Mouse (Mus musculus): ENCODE measurements around the gene Mapt.
A peak's percentile ranks its signal among the peaks of the same experiment; 100 is the strongest.

The Mapt gene

GRCm38 (mm10) chr11:104315703-104316102, 84.5 kb downstream of the Mapt start:
- peak; percentile 79 to 93 for DNase-seq (ENCODE audit: low spot score in 2 of 2)

DNA sequence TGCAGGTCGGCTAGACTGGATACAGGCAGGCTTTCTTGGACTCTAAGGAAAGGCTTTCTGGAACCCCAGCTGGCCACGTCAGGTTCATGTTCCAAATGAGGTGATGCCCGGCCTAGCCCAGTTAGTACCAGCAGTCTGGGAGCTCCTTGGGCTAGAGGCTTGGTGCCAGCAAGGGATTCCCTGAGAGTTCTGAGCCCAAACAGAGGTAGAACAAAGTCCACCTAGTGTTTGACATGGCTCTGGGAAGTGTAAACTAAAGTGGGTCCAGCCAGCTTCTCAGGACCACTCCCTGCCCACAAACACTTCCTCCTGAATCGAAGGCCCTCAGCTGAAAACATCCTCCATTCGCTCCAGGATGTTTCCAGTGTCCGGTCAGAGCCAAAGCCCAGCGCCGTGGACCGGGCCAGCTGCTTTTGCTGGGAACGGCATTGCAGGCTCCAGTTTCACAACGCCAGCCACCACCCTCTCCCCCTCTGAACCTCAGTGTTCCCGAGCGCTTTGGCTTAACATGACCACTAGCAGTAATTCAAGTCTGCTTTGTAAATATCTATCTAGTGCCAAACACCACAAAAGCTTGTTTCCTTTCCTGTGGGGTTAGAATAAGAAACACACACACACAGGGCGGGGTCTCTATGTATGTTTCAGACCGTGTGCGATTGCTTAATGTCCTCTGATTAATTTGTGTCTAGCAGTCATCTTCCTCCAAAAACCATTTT, 85.7 kb downstream of the Mapt start:
- DNase-seq (ENCODE audit: low spot score in 2 of 2) = peak in 1 of 2 experiments; percentile 60

- no peak for DNase-seq (ENCODE audit: low spot score in 2 of 2)
Observed at GRCm38 (mm10) chr11:104317631-104318030, 86.4 kb downstream of the Mapt start.

- DNase-seq (ENCODE audit: low spot score in 2 of 2) = no peak
Observed at GRCm38 (mm10) chr11:104318940-104319781, 88.0 kb downstream of the Mapt start.

GRCm38 (mm10) chr11:104320511-104320910, 89.3 kb downstream of the Mapt start:
- DNase-seq (ENCODE audit: low spot score in 2 of 2) = peak in 1 of 2 experiments; percentile 62

DNA sequence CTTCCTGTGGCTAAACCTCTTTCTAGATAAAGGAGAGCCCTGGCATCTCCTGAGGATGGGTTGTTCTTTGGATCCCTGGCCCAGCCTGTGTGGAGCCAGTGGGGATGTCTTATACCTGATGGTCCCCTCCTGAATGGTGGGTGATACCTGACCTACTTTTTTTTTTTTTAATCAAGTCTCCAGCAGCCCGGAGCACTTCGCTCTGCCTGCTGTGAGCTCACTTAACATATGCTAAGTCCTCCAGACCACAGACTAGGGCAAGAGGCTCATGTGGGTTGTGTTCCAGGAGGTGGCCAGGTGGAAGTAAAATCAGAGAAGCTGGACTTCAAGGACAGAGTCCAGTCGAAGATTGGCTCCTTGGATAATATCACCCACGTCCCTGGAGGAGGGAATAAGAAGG, 91.0 kb downstream of the Mapt start:
- DNase-seq (ENCODE audit: low spot score in 2 of 2) = peak in 1 of 2 experiments; percentile 44

- no peak for DNase-seq (ENCODE audit: low spot score in 2 of 2)
Observed at GRCm38 (mm10) chr11:104327462-104327861, 96.3 kb downstream of the Mapt start.

DNA sequence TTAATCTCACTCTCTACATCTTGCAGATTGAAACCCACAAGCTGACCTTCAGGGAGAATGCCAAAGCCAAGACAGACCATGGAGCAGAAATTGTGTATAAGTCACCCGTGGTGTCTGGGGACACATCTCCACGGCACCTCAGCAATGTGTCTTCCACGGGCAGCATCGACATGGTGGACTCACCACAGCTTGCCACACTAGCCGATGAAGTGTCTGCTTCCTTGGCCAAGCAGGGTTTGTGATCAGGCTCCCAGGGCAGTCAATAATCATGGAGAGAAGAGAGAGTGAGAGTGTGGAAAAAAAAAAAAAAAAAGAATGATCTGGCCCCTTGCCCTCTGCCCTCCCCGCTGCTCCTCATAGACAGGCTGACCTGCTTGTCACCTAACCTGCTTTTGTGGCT, 96.8 kb downstream of the Mapt start:
- DNase-seq (ENCODE audit: low spot score in 2 of 2) = no peak

- no peak for DNase-seq (ENCODE audit: low spot score in 2 of 2)
Observed at GRCm38 (mm10) chr11:104329185-104329926, 98.2 kb downstream of the Mapt start.

- DNase-seq (ENCODE audit: low spot score in 2 of 2) = no peak
Observed at GRCm38 (mm10) chr11:104330151-104330550, 99.0 kb downstream of the Mapt start.

DNA sequence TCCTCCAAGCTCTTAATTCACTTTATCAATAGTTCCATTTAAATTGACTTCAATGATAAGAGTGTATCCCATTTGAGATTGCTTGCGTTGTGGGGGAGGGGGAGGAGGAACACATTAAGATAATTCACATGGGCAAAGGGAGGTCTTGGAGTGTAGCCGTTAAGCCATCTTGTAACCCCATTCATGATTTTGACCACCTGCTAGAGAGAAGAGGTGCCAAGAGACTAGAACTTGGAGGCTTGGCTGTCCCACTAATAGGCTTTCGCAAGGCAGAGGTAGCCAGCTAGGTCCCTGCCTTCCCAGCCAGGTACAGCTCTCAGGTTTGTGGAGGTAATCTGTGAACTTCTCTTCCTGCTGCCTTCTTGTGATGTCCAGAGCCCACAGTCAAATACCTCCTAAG, 100.0 kb downstream of the Mapt start:
- no peak for DNase-seq (ENCODE audit: low spot score in 2 of 2)

GRCm38 (mm10) chr11:104332105-104332504, 100.9 kb downstream of the Mapt start:
- no peak for DNase-seq (ENCODE audit: low spot score in 2 of 2)

GRCm38 (mm10) chr11:104334115-104334514, 102.9 kb downstream of the Mapt start:
- DNase-seq (ENCODE audit: low spot score in 2 of 2) = no peak

DNA sequence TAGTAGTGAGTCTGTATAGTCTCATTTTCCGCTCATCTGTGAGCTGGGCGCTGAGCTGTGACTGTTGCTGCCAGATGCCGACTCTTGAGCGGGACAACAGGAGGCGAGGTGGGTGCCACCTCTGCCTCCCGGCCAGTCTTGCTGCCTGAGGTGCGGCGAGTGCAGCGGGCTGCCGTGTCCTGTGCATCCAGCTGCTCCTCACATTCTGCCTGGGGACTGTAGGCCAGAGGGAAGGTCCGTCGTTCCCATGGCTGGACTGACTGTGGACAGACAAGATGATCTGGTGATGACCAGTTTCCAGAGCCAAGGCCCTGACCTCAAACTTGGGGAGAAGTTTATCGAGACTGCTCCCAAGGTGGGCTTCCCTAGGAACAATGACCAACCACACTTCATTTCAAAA, 103.8 kb downstream of the Mapt start:
- no peak for DNase-seq (ENCODE audit: low spot score in 2 of 2)

DNA sequence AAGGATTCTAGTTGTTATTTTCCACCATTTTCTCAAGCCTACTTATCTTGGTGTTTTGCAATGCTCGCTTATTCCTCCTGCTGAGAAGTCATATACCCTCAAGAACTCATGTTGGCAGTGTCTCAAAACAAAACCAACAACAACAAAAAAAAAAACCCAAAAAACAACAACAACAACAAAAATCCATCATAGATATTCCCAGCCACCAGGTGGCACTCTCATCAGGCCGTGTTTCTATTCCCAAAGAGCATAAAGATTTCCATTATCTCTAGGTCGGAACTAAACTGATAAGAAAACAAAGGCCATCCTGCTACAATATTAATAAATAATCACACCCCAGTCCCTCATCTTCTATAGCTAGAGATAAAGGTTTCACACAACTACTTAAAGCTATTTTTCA, 115.7 kb downstream of the Mapt start:
- DNase-seq (ENCODE audit: low spot score in 2 of 2) = no peak

- DNase-seq (ENCODE audit: low spot score in 2 of 2) = no peak
Observed at GRCm38 (mm10) chr11:104361790-104362189, 130.6 kb downstream of the Mapt start.

DNA sequence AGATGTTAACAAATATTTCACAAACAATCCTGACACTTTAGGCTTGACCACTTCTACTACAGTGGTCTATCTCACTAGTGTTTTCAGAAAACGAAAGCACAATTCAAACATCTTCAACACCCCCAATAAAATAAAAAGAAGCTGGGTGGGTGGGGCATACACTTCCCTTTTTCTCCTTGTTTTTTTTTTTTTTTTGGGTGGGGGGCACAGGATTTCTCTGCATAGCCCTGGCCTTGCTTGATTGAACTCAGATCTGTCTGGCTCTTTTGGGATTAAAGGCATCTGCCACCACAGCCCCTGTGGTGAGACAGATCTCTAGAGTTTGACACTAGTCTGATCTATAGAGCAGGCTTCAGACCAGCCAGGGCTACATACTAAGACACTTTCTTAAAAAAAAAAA, 131.5 kb downstream of the Mapt start:
- DNase-seq (ENCODE audit: low spot score in 2 of 2) = no peak

DNA sequence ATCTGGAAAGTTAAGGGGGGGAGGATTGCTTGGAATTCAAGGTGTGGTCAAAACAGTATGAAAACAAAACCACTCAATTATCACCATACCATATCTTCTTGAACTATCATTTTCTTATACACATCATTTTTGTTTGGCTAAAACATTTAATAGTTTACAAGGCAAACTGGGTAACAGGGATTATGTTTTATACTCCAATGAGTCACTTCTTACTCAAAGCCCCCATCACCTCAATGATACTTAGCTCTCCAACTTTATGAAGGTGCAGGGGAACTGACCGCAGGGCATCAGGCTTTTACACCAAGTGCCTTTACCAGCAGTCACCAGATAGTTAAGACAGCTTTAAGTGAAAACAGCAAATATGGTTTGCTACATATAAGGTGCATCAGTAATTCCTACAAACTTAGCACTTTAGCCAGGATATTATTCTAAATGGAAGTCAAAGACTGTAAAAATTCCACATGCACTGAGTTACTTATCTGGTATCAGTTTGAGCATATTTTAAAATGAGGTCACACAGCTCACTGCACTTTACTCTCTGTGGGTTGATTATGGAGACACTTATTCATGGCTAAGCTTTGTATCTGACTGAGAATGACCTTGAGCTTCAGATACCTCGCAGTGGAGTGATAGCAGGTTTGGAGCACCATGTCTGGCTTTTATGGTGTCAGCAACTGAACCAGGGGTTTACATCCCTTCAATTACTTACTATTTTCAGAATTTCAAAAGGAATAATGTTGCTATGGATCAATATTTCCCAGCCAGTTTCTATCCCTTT, 132.8 kb downstream of the Mapt start:
- no peak for DNase-seq (ENCODE audit: low spot score in 2 of 2)

DNA sequence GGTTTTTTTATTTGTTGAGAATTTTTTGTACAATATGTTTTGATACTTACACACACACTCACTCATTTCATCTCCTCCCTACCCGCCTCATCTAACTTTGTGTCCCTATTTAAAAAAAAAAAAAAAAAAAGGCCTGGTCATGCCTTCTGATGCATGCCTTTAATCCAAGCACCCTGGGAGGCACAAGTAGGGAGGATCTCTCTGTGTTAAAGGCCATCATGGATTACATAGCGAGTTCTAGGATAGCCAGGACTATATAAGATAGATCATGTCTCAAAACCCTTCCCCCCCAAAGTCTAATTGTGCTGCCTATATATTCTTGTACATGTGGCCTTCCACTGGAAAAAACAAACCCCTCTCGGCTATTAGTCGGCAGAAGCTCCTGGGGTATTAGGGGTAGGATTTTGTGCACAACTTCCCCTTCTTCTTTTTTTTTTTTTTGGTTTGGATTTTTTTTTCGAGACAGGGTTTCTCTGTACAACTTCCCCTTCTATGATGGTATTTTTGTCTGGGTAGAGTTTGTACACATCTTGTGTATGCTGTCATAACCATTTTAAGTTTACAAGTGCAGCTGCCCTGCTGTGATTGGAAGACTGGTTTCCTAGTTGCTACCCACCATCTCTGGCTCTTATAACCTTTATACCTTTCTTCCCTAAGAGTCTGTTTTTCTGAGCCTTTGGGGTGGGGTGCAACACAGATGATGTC, 136.4 kb downstream of the Mapt start:
- no peak for DNase-seq (ENCODE audit: low spot score in 2 of 2)

- DNase-seq (ENCODE audit: low spot score in 2 of 2) = peak in 1 of 2 experiments; percentile 15
Observed at GRCm38 (mm10) chr11:104376291-104376690, 145.1 kb downstream of the Mapt start.

DNA sequence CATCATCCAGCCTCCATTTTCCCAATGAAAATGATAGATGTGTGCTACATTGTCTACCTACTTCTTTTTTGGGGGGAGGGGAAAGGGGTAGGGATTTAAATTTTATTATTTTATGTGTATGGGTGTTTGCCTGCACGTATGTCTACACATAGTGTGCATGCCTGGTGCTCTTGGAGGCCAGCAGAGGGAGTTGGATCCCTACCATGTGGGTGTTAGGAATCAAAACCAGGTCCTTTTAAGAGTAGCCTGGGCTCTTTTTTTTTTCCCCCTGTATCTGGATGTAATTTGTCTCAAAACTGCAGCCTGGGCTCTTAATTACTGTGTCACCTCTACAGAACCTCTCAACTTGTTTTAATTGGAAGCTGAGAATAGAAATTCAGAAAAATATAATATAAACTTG, 148.4 kb downstream of the Mapt start:
- DNase-seq (ENCODE audit: low spot score in 2 of 2) = peak in 1 of 2 experiments; percentile 51
